Mouse (Mus musculus) bone marrow, adult 2 months (tissue): ENCODE data around the gene Larp1. TPM values are rescaled to one million over a fixed set of nuclear protein-coding genes. Genes with fewer than 3 reads are reported as not detected.
A peak's percentile ranks its signal among the peaks of the same experiment; 100 is the strongest.
"Not testable (repeated sequence)": the region's sequence is repeated elsewhere in the genome, so short reads cannot be mapped to it uniquely, and the experiment has no call there.

Experiments
- H3K27ac ChIP-seq: fragments of 200-500 bp; 2 replicates; pipeline ENCODE4 v1.5.1; 2012; ENCODE audit warnings: low read depth, mild to moderate bottlenecking, control low read depth, inconsistent platforms, low read length; ENCODE audit not compliant: control insufficient read depth, poor library complexity, insufficient read depth
- H3K4me1 ChIP-seq: fragments of 200-500 bp; 2 replicates; pipeline ENCODE4 v1.6.1; 2011; ENCODE audit warnings: low read length; ENCODE audit not compliant: control insufficient read depth, insufficient read depth
- H3K4me3 ChIP-seq: fragments of 200-500 bp; replicated peaks from 2 replicates; pipeline ENCODE3; 2011; ENCODE audit warnings: mild to moderate bottlenecking, low read depth, low read length, control low read depth; ENCODE audit not compliant: control insufficient read depth
- CTCF ChIP-seq: fragments of 200-500 bp; IDR thresholded peaks from 2 replicates; pipeline ENCODE4 v1.5.1; 2011; ENCODE audit warnings: low read length, control low read depth; ENCODE audit not compliant: control insufficient read depth, insufficient read depth
- POLR2A ChIP-seq: fragments of 200-500 bp; IDR thresholded peaks from 2 replicates; pipeline ENCODE4 v1.6.1; 2011; ENCODE audit warnings: low read depth, mild to moderate bottlenecking, control low read depth, low read length, borderline replicate concordance; ENCODE audit not compliant: control insufficient read depth
- WGBS: fragments of 180-500 bp; shearing (Covaris S2); methylation state at CpG from one replicate; pipeline ENCODE4 v1.1.7; 2018; 5-methylcytosine and 5-hydroxymethylcytosine counted together
- polyA plus RNA-seq: library from polyadenylated mRNA; stranded (reverse); fragments of >200 nt; gene quantifications from 2 replicates; pipeline ENCODE4 v1.2.4, GENCODE M21; 2011; ENCODE audit warnings: low replicate concordance; ENCODE audit not compliant: missing spikeins, insufficient read depth, insufficient read length

Gene Larp1
- polyA plus RNA-seq, 1 experiment = 28.2 TPM

GRCm38 (mm10) chr11:58042861-58043431 lies 34.1 kb downstream of the Larp1 start:
- TF ChIP-seq CTCF (no peak), POLR2A (no peak)
- Histone ChIP-seq H3K27ac (no peak overlapping the region), H3K4me3 (no peak overlapping the region), H3K4me1 (no peaks in the 10 kb centered on the region)
- WGBS = 83% methylated on average over 5 of the region's 5 CpGs

GRCm38 (mm10) chr11:58046438-58046837 lies 37.6 kb downstream of the Larp1 start:
- Histone ChIP-seq H3K4me1 (no peaks in the 10 kb centered on the region), H3K4me3 (no peak overlapping the region), H3K27ac (no peak overlapping the region)
- WGBS = 78% methylated on average over 4 of the region's 4 CpGs
- TF ChIP-seq POLR2A (no peak), CTCF (no peak)

- no peak for TF ChIP-seq POLR2A
- TF ChIP-seq CTCF = peak; percentile 70
- Histone ChIP-seq H3K4me1 (no peaks in the 10 kb centered on the region), H3K27ac (no peak overlapping the region), H3K4me3 (no peak overlapping the region)
- WGBS = 36% methylated on average over 6 of the region's 6 CpGs
These were observed 48.6 kb downstream of the Larp1 start for GRCm38 (mm10) chr11:58057455-58057854.

GRCm38 (mm10) chr11:58059752-58060151 lies 50.9 kb downstream of the Larp1 start:
- not testable (repeated sequence) for H3K4me3 ChIP-seq, H3K27ac ChIP-seq, H3K4me1 ChIP-seq
- WGBS = 89% methylated on average over 7 of the region's 7 CpGs

- not testable (repeated sequence) for H3K4me3 ChIP-seq, H3K27ac ChIP-seq, H3K4me1 ChIP-seq
- 84% methylated on average over 4 of the region's 4 CpGs for WGBS
These were observed 52.4 kb downstream of the Larp1 start for GRCm38 (mm10) chr11:58061218-58061617.

GRCm38 (mm10) chr11:58062586-58062985 lies 53.7 kb downstream of the Larp1 start:
- 83% methylated on average over 4 of the region's 4 CpGs for WGBS
- Histone ChIP-seq H3K27ac (no peak overlapping the region), H3K4me3 (no peak overlapping the region), H3K4me1 (no peaks in the 10 kb centered on the region)
- TF ChIP-seq CTCF = no peak
- TF ChIP-seq POLR2A = no peak

- TF ChIP-seq POLR2A = no peak
- TF ChIP-seq CTCF = no peak
- H3K4me3 ChIP-seq = no peak overlapping the region
- H3K4me1 ChIP-seq = no peaks in the 10 kb centered on the region
- 80% methylated on average over 4 of the region's 4 CpGs for WGBS
- no peak overlapping the region for H3K27ac ChIP-seq
These were observed 56.2 kb downstream of the Larp1 start for GRCm38 (mm10) chr11:58065025-58065424.

- Histone ChIP-seq H3K27ac (no peak overlapping the region), H3K4me3 (no peak overlapping the region), H3K4me1 (no peaks in the 10 kb centered on the region)
- no peak for TF ChIP-seq POLR2A
- 55% methylated on average over 3 of the region's 3 CpGs for WGBS
These were observed 64.1 kb downstream of the Larp1 start for GRCm38 (mm10) chr11:58072978-58073377.

- Histone ChIP-seq H3K4me1 (no peaks in the 10 kb centered on the region), H3K4me3 (no peak overlapping the region), H3K27ac (no peak overlapping the region)
- 58% methylated on average over 4 of the region's 4 CpGs for WGBS
- TF ChIP-seq CTCF (no peak), POLR2A (no peak)
These were observed 68.4 kb downstream of the Larp1 start for GRCm38 (mm10) chr11:58077270-58077669.

GRCm38 (mm10) chr11:58081716-58082115 lies 72.9 kb downstream of the Larp1 start:
- TF ChIP-seq CTCF (no peak), POLR2A (no peak)
- Histone ChIP-seq H3K4me3 (no peak overlapping the region), H3K4me1 (no peaks in the 10 kb centered on the region), H3K27ac (no peak overlapping the region)
- 81% methylated on average over 6 of the region's 6 CpGs for WGBS
